Mouse (Mus musculus) 3134 (cell line): ENCODE results near the gene Plxna4.

ENCODE experiments used
- DNase-seq: peaks from one replicate; pipeline ENCODE4 v3.0.0-alpha.2; 2011; ENCODE audit warnings: low spot score; ENCODE audit not compliant: insufficient read length; ENCODE audit errors: extremely low read depth

Plxna4 gene

GRCm38 (mm10) chr6:32479193-32479758 is 108.7 kb downstream of the Plxna4 start:
- no peak for DNase-seq

GRCm38 (mm10) chr6:32475958-32476357 is 112.0 kb downstream of the Plxna4 start:
- DNase-seq = no peak

GRCm38 (mm10) chr6:32472062-32472461 is 115.9 kb downstream of the Plxna4 start:
- DNase-seq = no peak

DNA sequence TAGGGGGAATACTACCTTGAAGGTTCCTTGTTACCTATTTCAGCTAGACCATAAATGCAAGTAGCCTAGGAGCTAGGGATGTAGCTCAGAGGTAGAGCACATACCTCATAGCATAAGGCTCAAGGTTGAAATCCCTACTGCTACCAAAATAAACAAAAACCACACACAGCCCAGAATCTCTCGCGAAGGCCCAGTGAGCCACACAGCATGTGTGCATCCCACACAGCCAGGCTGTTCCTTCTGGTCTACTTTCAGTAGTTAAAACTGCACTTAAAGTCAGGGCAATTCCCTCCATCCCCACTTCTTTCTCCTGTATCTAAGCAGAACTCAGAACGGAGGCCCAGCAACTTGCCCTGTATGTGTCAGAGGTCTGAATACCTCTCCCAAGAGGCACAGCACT is 116.4 kb downstream of the Plxna4 start:
- no peak for DNase-seq

GRCm38 (mm10) chr6:32469196-32469595 is 118.8 kb downstream of the Plxna4 start:
- DNase-seq = no peak

DNA sequence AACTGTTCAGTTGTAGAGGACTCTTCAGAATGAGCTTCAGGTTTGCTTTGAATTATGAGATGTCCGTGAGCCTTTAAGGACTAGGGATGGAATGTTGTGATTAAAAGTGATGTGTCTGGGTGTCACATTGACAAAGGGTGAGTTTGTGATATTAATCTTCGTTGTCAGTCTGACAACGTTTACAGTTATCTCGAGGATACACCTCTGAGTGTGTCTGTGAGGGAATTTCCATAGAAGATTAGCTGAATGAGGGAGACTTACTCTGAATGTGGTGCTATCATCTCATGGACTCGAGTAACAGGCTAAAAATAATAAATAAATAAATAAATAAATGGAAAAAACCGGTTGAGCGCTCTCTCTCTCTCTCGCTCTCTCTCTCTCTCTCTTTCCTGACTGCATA is 122.9 kb downstream of the Plxna4 start:
- no peak for DNase-seq

DNA sequence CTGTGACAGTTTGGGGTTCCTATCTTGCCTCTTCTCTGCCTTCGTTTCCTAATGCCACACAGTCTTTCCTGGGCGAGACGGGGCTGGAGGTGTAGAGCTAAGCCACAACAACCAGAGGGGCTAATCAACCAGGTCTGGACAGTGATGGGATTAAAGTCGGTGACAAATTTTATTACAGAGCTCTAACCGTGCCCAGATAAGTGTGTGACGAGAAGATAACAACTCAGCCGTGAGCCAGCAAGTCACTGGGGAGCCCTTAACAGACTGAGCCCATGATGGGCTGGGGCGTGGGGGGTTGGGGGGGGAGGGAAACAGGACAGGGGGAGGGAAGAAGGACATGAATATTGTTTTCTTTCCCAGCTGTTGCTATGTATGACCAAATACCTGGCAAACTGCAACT is 123.4 kb downstream of the Plxna4 start:
- DNase-seq = no peak

GRCm38 (mm10) chr6:32464046-32464445 is 123.9 kb downstream of the Plxna4 start:
- no peak for DNase-seq

GRCm38 (mm10) chr6:32460400-32460799 is 127.6 kb downstream of the Plxna4 start:
- no peak for DNase-seq

GRCm38 (mm10) chr6:32456641-32457040 is 131.4 kb downstream of the Plxna4 start:
- no peak for DNase-seq

GRCm38 (mm10) chr6:32451851-32452250 is 136.1 kb downstream of the Plxna4 start:
- no peak for DNase-seq

DNA sequence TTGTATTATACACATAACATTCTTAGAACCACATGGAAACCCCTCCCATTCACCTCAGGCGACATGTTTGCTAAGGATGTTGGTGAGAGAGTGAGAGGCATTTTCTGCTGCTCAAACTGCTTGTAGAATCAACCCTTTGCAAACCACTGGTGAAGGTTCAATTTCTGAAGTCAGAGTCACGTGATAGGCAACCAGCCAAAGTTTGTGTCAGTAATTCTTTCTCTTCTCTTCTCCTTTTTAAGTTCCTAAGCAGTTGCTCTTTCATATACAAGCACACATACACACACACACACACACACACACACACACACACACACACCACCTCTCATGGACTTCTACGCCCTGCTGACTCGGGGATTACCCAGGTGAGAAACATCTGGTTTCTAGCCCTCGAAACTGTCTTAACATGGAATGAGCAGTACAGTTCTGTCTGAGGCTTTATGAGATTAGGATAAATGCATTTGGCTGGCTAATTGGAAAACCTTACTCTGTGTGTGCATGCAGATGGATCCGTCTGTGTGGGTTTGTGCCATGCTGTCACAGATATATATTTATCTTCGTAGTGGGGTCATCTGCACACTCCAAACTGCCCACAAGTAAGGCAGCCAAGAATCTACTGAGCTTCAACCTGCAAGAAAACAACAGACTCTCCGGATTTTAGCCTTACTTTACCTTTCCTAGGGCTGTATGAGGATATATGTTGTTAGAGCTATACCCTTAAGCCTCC is 138.6 kb downstream of the Plxna4 start:
- no peak for DNase-seq

GRCm38 (mm10) chr6:32448787-32449186 is 139.2 kb downstream of the Plxna4 start:
- no peak for DNase-seq

DNA sequence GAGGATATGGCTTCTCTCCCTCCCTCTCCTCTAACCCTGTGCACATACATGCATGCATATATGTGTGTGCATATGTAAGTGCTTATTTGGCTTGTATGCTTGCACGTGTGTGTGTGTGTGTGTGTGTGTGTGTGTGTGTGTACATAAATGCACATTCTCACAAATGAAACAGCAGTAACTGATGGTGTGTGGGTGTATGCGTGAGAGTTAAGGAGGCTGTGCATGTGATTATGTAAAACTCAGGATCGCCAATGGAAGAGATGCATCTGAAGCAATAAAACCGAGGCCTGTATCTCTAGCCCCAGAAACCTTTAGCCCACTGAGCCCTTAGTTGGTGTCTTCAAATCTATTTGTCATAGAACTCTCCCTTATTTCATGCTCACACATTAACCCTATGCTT is 141.7 kb downstream of the Plxna4 start:
- DNase-seq = no peak

- DNase-seq = no peak
These were observed 142.7 kb downstream of the Plxna4 start for GRCm38 (mm10) chr6:32445246-32445645.

DNA sequence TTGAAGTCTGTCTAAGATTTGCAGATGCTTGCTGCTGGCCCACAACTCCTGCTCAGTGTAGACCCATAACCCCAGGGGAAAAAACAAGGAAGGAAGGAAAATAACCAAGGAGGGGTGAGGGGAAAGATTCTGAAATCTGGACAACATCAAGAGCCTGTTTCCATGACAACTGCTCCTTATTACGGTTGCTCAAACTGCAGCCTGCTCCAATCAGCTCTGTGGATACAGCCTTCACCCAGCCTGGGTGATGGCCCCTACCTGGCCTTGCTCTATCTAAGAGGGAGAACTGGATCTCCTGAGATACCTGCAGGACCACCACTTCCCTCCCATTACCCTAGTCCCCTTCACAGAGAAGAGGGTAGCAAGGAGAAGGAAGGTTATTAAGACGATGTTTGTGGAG is 143.6 kb downstream of the Plxna4 start:
- no peak for DNase-seq

GRCm38 (mm10) chr6:32443679-32444078 is 144.3 kb downstream of the Plxna4 start:
- no peak for DNase-seq

DNA sequence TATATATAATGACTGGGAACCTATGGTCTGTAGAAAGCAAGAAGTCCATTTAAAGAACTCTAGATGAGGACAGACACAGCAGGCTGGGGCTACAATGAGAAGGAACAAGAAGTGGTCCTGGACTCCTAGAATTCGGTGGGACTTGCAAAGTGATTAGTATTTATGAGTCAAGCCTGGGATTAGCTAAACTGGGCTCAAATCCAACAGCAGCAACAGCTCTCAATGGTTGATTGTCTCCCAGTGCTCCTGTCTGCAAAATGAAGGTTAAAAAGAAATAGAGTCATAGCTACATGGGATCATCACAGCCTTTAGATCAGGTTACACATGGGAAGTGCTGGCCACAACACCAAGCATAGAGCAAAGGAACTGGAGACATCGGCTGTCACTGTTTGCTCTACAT is 148.6 kb downstream of the Plxna4 start:
- no peak for DNase-seq

DNA sequence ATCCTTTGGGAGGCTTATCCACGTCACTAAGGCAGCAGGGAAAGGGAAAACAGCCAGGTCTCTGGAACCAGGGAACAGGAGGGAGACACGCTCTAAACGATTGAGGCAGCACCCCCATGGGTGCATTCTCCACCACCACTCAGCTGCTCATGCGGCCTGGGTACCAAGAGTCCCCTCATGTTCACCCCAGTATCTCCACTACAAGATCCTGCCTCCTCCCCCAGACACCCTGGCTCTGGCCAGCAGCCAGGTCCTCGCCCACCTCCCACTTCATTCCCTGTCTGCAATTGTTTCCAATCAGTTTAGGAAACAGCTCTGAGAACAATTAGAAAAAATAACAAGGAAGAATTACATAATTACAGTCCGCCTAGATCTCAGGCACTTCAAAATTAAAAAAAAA is 150.8 kb downstream of the Plxna4 start:
- no peak for DNase-seq

GRCm38 (mm10) chr6:32423124-32423523 is 164.9 kb downstream of the Plxna4 start:
- no peak for DNase-seq

DNA sequence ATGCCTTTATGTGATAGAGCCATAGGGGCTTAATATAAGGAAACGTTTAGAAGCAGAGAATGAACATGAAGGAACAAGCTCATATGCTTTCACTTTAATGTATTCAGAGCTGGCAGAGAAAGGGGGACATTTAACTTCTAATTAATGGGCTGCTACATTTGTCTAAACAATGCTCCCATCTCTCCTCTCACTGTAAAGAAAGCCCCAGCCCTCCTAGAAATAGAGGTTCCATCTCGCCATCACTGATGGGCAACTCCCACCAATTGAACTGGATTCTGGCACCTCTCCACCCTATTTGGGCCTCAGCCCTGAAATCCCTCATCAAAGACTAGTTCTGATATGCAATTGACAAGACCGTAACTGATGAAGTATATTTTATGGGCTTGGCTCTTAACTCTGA is 167.4 kb downstream of the Plxna4 start:
- no peak for DNase-seq

DNA sequence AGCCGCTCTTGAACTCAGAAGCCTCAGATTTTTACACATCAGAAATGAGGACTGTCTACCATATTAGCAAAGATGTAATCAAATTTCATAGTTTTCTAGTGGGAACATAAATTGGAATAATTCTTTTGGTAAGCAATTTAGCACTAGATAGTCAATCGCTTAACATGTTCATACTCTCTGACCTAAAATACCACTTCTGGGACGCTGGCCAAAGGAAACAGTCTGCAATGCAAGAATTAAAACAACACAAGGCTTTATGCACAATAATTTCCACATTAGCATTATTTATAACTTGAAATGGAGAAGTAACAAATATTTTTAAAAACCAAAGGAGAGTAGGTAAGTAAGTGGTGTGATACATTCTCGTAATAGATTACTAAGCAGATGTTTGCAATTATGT is 170.6 kb downstream of the Plxna4 start:
- DNase-seq = no peak

- no peak for DNase-seq
These were observed 176.7 kb downstream of the Plxna4 start for GRCm38 (mm10) chr6:32411325-32411724.
